Mouse (Mus musculus): ENCODE results near the gene Dnm2.

The Dnm2 gene

GRCm38 (mm10) chr9:21424631-21425555 is at the start of gene Dnm2:
Gene Dnm2 (plus strand): TSS chr9:21424908.
- DNase-seq: peak; percentile 99

- no peak for DNase-seq
These were observed 45.5 kb upstream of the Dnm2 start for GRCm38 (mm10) chr9:21379195-21379594.

GRCm38 (mm10) chr9:21380868-21381267 is 43.8 kb upstream of the Dnm2 start:
- DNase-seq: no peak

- no peak for DNase-seq
These were observed 40.7 kb upstream of the Dnm2 start for GRCm38 (mm10) chr9:21383966-21384365.

GRCm38 (mm10) chr9:21392646-21393175 is 32.0 kb upstream of the Dnm2 start:
- no peak for DNase-seq

- no peak for DNase-seq
These were observed 29.0 kb upstream of the Dnm2 start for GRCm38 (mm10) chr9:21395692-21396091.

GRCm38 (mm10) chr9:21397170-21397569 is 27.5 kb upstream of the Dnm2 start:
- DNase-seq: no peak

- DNase-seq: no peak
These were observed 23.7 kb upstream of the Dnm2 start for GRCm38 (mm10) chr9:21401042-21401441.

GRCm38 (mm10) chr9:21402764-21403253 is 21.9 kb upstream of the Dnm2 start:
- DNase-seq: no peak

- no peak for DNase-seq
These were observed 21.0 kb upstream of the Dnm2 start for GRCm38 (mm10) chr9:21403745-21404144.

GRCm38 (mm10) chr9:21405525-21405924 is 19.2 kb upstream of the Dnm2 start:
- DNase-seq: no peak

- DNase-seq: peak; percentile 45 to 51
These were observed 16.8 kb upstream of the Dnm2 start for GRCm38 (mm10) chr9:21407951-21408350.

- DNase-seq: no peak
These were observed 16.1 kb upstream of the Dnm2 start for GRCm38 (mm10) chr9:21408624-21409023.

GRCm38 (mm10) chr9:21409592-21410317 is 15.0 kb upstream of the Dnm2 start:
- DNase-seq: peak; percentile 79 to 89

GRCm38 (mm10) chr9:21411669-21412550 is 12.8 kb upstream of the Dnm2 start, which contains the start of gene Qtrt1:
Gene Qtrt1 (plus strand): TSS chr9:21411837.
- peak; percentile 88 to 90 for DNase-seq

- DNase-seq: no peak
These were observed 6.8 kb upstream of the Dnm2 start for GRCm38 (mm10) chr9:21417866-21418265.

- DNase-seq: no peak
These were observed 5.1 kb upstream of the Dnm2 start for GRCm38 (mm10) chr9:21419646-21420045.

GRCm38 (mm10) chr9:21425556-21425945 is 843 bp downstream of the Dnm2 start:
- no peak for DNase-seq

- peak; percentile 39 to 46 for DNase-seq
These were observed 1.3 kb downstream of the Dnm2 start for GRCm38 (mm10) chr9:21426013-21426412.

GRCm38 (mm10) chr9:21426525-21426924 is 1.8 kb downstream of the Dnm2 start:
- DNase-seq: no peak

- no peak for DNase-seq
These were observed 3.1 kb downstream of the Dnm2 start for GRCm38 (mm10) chr9:21427773-21428172.

- no peak for DNase-seq
These were observed 3.5 kb downstream of the Dnm2 start for GRCm38 (mm10) chr9:21428178-21428577.

Data from lung, postnatal 4 days (tissue).